Mouse (Mus musculus): ENCODE results near the gene Snapc3.
"Not testable (repeated sequence)": the region's sequence is repeated elsewhere in the genome, so short reads cannot be mapped to it uniquely, and the experiment has no call there.

The Snapc3 gene

DNA sequence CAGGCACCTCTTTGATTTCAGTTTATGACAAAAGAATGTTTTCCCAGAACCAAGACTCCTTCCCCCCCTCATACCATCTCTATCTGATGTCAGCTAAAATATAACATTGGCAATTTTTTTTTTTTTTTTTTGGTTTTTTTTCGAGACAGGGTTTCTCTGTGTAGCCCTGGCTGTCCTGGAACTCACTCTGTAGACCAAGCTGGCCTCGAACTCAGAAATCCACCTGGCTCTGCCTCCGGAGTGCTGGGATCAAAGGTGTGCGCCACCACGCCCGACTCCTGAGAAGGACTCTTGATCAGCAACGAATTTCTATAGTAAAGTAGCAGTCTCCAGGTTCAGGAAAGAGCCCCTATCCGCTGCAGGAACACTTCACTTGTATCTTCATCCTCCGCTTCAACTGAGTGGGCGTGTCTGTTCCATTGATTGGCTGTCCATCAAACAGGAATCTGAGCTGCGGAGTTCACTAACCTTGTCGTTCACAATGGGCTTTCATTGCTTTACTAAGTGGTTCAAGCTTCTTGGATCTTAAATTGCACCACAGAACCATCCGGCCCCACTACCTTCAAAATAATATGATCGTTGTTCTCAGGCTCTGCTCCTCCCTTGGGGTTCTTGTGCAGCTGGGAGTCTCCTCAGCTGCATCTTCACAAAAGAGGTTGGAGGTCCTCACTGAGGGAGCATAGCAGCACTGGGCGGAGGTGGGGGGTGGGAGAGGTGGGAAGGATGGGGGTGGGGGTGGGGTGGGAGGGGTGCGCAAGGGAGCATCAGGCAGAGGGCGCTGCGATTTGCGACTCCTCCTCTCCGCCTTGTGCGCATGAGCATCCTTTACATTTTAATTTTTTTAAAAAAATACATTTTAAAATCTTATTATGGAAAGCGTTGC is 82.9 kb downstream of the Snapc3 start:
- no peak for DNase-seq (ENCODE audit: low read depth)

DNA sequence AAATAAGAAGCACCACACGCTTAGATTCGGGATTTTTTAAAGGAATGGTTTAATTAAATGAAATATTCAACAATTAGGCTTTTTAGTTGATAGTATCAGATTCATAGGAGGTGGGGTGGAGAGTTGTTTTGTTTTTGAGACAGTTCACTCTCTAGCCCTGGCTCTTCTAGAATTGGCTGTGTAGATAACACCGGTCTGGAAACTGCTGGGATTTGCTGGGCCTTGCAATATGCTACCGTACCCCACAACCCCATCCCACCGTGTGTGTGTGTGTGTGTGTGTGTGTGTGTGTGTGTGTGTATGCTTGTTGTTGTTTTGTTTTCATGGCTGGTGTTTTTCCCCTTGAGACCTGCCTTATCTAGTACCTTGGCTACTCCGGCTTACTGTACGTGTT is 83.5 kb downstream of the Snapc3 start:
- DNase-seq (ENCODE audit: low read depth): no peak

DNA sequence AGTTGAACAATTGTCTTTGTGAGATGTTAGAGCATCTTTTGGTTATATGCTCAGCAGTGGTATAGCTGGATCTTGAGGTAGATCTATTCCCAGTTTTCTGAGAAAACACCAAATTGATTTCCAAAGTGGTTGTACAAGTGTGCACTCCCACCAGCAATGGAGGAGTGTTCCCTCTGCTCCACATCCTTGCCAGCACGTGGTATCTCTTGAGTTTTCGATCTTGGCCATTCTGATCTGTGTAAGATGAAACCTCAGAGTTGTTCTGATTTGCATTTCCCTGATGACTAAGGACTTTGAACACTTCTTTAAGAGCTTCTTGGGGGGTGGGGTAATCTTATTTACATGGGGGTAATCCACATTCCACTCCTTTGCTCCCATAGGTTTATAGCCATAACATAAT is 92.1 kb downstream of the Snapc3 start:
- DNase-seq (ENCODE audit: low read depth): no peak

DNA sequence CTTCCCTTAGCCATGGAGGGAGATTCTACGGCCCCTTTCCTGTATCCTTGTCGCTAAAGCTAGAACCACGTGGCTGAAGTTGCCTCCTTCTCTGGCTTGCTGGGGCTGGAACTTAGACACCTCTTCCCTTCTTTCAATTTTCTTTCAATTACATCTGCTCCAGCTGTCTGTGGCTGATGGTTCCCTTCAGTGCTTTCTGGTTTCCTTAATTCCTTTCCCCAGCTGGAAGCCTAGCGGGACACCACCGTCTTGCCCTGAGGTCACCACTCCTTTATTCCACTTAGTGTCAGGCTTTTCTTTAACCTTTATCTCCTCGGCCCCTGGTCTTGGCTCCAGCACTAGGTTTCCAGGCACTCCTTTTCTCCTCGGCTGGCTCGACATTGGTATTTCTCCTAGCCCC is 93.6 kb downstream of the Snapc3 start:
- DNase-seq (ENCODE audit: low read depth): no peak

DNA sequence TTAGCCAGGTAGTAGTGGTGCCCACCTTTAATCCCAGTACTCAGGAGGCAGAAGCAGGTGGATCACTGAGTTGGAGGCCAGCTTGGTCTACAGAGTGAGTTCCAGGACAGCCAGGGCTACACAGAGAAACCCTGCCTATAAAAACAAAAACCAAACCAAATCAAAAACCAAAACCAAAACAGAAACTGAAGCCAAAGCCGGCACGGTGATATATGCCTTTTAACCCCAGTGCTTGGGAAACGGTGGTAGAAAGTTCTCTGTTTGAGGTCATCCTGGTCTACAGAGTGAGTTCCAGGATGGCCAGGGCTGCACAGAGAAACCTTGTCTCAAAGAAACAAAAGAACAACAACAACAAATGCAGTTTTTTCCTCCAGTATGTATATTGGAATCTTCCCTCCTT is 94.7 kb downstream of the Snapc3 start:
- DNase-seq (ENCODE audit: low read depth): peak; percentile 67

DNA sequence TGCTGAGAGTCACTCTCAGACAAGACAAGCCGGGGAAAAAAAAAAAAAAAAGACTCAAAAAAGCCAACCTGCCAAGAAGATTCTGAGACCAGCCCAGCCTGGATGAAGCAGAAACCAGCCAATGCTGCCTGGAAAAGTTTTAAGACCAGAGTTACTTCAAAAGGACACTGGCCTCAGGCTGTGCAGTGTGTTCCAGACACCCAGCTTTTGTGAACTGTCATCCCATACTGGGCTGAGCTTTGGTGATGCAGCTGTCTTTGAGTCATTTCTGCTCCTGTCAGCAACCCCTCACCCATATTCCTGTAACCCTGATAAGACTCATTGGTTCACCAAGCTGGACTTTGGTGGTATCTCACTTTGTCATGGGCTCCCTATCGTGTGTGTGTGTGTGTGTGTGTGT is 95.1 kb downstream of the Snapc3 start:
- peak; percentile 35 for DNase-seq (ENCODE audit: low read depth)

DNA sequence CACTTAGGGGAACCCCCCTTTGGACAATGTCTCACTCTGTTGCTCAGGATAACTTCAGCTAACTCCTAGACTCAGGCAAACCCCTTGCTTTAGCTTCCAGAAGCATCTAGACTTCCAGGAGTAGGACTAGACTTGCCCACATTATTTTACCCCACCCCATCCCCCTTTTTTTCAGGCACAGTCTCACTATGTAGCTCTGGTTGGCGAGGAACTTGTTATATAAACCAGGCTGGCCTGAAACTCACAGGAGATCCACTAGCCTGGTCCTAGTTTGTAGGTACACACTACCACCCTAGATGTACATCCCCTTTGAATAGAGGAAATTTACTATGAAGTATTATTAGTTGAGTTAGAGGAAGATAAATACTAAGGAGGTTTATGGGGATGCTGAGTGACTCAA is 96.7 kb downstream of the Snapc3 start:
- DNase-seq (ENCODE audit: low read depth): no peak

DNA sequence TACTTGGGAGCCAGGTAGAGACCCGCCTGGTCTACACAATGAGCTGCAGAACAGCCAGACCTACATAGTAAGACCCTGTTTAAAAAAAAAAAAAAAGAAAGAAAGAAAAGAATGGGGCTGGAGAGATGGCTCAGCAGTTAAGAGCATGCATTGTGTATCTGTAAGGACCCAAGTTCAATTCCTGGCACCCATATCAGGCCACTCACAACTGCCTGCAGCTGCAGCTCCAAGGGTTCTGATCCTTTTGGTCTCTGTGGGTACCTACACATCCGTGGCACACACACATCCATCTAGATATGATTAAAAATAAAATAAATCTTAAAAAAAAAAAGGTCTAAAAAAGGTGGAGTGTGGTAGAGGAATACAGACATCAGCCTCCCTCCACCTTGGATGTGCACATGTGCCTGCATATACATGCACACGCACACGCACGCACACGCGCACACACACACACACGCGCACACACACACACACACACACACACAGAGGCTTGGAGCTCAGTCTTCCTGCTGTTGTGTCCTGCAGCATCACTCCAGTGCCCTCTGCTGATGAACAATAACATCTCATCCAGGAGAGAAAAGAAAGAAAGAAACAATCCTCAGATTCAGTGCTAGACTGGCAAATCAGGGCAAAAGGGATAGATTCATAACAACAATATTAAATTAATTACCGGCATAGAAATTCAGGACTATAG is 97.6 kb downstream of the Snapc3 start:
- peak; percentile 39 for DNase-seq (ENCODE audit: low read depth)

DNA sequence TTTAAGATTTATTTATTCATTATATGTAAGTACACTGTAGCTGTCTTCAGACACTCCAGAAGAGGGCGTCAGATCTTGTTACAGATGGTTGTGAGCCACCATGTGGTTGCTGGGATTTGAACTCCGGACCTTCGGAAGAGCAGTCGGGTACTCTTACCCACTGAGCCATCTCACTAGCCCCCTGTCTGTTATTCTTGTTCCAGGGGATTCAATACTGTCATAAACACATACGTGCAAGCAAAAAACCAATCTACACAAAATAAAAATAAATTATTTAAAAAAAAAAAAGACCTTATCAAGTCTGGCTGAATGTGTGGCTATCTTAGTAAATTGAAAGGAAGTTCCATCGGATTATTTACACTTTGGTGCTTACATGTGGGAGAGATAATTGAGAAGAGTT is 98.6 kb downstream of the Snapc3 start:
- not testable (repeated sequence) for DNase-seq (ENCODE audit: low read depth)

All from induced T-regulatory cell, adult 2 months (primary cell).